Mouse (Mus musculus): Measurements from ENCODE around the gene Polrmt.

Polrmt gene

GRCm38 (mm10) chr10:79712499-79713126 lies 33.8 kb downstream of the Polrmt start:
- in situ Hi-C loops (cut with MboI, MseI): loop anchor here in 1 of 2 experiments (25.0 kb wide), 1 partner anchor 1725 kb away; the partner anchor contains the start of gene 1810043G02Rik

DNA sequence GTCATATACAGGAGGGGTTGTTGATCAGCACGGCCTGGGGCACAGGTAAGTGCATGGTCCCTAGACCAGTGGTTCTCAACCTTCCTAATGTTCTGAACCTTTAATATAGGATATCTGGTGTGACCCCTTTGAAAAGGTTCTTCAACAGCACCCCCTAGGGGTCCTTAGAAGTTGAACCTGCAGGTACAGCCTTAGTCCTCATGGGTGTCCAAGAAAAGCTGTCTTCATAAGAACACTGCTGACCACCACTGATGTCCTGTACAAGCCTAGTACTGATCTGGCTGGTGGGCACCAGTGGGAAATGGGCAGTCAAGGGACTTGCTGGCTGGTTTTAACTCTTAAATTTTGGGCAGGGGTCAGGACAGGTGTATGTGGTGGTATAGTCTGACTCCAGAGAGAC lies 34.4 kb downstream of the Polrmt start:
- in situ Hi-C loops (cut with MboI, MseI): loop anchor here in 1 of 2 experiments (25.0 kb wide), 1 partner anchor 1725 kb away; the partner anchor contains the start of gene 1810043G02Rik

DNA sequence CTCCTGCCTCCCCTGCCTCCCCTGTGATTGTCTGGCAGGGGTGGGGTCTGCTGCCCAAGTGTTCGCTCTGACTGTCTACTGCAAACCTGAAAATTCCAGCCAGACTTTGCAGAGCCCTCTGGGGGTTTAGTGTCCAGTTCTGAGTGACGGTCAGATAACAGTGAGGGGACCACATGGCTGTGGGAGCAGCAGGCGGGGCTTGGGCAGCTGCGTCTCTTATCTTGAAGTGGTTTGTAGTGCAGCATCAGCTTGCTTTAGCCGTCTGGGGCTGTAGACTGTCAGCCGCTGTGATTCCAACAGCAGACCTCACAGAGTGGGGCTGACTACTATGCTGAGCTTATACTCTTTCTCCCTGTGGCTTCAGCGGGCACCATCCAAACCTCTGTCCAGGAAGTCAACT lies 37.1 kb downstream of the Polrmt start:
- in situ Hi-C loops (cut with MboI, MseI): loop anchor here in 1 of 2 experiments (25.0 kb wide), 1 partner anchor 1722 kb away; the partner anchor contains the start of gene 1810043G02Rik

DNA sequence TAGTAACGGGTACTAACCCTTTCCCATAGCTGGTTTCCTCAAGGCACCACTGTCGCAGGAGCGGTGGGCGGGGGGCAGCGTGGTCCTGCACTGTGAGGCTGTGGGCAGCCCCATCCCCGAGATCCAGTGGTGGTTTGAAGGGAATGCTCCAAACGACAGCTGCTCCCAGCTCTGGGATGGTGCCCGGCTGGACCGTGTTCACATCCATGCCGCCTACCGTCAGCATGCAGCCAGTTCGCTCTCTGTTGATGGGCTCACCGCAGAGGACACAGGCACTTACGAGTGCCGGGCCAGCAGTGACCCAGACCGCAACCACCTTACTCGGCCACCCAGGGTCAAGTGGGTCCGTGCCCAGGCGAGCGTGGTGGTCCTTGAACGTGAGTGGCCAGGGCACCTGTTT lies 37.7 kb downstream of the Polrmt start:
- in situ Hi-C loops (cut with MboI, MseI): loop anchor here in 1 of 2 experiments (25.0 kb wide), 1 partner anchor 1721 kb away; the partner anchor contains the start of gene 1810043G02Rik

- in situ Hi-C loops (cut with MboI, MseI): loop anchor here in 1 of 2 experiments (25.0 kb wide), 1 partner anchor 1720 kb away; the partner anchor contains the start of gene 1810043G02Rik
Observed at GRCm38 (mm10) chr10:79707759-79708158, 38.6 kb downstream of the Polrmt start.

- in situ Hi-C loops (cut with MboI, MseI): loop anchor here in 1 of 2 experiments (25.0 kb wide), 1 partner anchor 1720 kb away; the partner anchor contains the start of gene 1810043G02Rik
Observed at GRCm38 (mm10) chr10:79707162-79707561, 39.2 kb downstream of the Polrmt start.

DNA sequence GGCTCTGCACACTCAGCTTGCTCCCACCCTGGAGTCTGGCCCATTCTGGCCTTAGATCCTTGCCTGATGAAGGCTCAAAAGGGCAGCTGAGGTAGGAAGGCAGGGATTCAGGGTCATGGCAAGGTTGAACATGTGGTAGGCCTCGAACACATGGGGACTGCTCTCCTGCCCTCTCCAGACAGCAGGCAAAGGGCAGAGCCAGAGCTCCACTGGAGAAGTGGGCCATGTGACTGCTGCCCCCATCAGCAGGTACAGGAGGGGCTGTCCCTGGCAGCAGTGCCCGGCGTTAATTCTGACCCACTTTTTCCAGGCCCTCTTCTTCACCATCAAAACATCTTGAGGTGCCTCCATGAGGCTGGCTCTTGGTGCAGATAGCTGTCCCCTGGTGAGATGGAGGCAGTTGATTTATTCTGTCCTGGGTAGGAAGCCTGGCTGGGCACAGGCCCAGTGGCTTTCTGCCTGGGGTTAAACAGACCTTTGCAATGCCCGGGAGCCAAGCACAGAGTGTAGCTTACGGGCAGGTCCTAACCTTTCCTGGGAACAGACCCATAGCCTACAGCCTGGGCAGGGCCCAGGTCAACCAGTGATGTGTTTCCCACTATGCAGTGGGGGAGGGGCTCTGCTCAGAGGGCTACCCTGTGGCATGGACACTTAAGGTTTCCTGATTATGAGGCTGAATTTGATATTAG lies 39.8 kb downstream of the Polrmt start:
- in situ Hi-C loops (cut with MboI, MseI): loop anchor here in 1 of 2 experiments (25.0 kb wide), 1 partner anchor 1719 kb away; the partner anchor contains the start of gene 1810043G02Rik

- in situ Hi-C loops (cut with MboI, MseI): loop anchor here in 1 of 2 experiments (25.0 kb wide), 1 partner anchor 1719 kb away; the partner anchor contains the start of gene 1810043G02Rik
Observed at GRCm38 (mm10) chr10:79705951-79706350, 40.4 kb downstream of the Polrmt start.

GRCm38 (mm10) chr10:79704970-79705360 lies 41.4 kb downstream of the Polrmt start:
- in situ Hi-C loops (cut with MboI, MseI): loop anchor here in 1 of 2 experiments (25.0 kb wide), 1 partner anchor 1718 kb away; the partner anchor contains the start of gene 1810043G02Rik

DNA sequence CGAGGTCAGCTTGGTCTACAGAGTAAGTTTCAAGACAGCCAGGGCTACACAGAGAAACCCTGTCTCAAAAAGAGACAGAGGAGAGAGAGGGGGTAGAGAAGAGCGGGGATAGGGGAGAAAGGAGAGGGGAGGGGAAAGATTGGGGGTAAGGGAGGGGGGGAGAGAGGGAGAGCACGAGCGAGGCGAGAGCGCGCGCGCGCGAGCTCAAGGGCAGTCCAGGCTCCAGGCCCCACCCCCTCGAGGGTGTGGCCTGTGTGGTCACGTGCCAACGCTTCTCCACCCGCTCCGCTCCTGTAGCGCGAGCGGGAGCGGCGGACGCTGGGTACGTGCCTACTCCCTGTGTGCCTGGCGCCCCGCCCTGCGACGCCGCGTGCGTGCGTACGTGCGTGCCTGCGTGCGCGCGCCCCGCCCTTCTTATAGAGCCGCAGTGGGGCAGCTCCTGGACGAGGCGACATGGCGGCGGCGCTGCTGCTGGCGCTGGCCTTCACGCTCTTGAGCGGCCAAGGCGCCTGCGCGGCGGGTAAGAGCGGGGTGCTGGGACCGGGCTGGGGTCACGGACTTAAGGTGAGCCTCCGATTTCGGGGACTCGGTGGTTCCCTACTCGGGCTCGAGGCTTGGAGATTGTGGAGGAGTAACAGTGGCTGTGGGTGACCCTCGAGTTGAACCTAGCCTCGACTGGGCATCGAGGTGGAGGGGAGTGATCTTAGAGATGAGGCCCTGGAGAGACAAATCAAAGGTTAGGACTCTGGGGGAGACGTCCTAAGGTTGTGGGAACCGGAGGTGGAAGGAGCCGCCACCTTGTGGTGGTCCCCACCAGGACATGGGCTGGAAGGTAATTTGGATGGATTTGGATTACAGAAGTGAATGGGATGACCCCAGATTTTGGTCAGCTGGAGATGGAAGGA lies 42.1 kb downstream of the Polrmt start, which contains the start of gene Bsg:
TSS of gene Bsg (plus strand) at position 427 of the 905 bp plus-strand sequence.
- in situ Hi-C loops (cut with MboI, MseI): loop anchor here in 1 of 2 experiments (25.0 kb wide), 1 partner anchor 1717 kb away; the partner anchor contains the start of gene 1810043G02Rik

DNA sequence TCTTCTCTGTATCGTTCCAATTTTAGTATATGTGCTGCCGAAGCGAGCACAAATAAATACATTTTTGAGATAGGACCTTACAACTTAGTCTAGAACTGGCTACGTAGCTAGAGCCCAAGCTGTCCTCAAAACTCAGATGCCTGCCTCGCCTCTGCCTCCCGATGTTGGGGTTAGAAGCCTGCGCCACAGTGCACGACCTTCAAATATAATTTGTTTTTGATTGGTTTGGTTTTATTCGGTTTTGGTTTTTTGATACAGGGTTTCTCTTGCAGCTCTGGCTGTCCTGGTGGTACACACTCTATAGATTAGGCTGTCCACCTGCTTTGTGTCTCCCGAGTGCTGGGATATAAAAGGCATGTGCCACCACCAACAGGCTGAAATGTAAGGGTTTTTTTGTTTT lies 42.8 kb downstream of the Polrmt start:
- in situ Hi-C loops (cut with MboI, MseI): loop anchor here in 1 of 2 experiments (25.0 kb wide), 1 partner anchor 1716 kb away; the partner anchor contains the start of gene 1810043G02Rik

DNA sequence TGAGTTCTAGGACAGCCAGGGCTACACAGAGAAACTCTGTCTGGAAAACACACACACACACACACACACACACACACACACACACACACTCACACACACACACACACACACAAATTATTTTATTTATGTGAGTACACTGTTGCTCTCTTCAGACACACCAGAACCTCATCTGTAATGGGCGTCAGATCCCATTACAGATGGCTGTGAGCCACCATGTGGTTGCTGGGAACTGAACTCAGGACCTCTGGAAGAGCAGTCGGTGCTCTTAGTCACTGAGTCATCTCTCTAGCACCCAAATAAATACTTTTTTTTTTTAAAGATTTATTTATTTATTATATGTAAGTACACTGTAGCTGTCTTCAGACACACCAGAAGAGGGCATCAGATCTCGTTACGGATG lies 43.4 kb downstream of the Polrmt start:
- in situ Hi-C loops (cut with MboI, MseI): loop anchor here in 1 of 2 experiments (25.0 kb wide), 1 partner anchor 1716 kb away; the partner anchor contains the start of gene 1810043G02Rik

GRCm38 (mm10) chr10:79701443-79702129 lies 44.8 kb downstream of the Polrmt start:
- in situ Hi-C loops (cut with MboI, MseI): loop anchor here in 1 of 2 experiments (25.0 kb wide), 1 partner anchor 1714 kb away; the partner anchor contains the start of gene 1810043G02Rik

- in situ Hi-C loops (cut with MboI, MseI): loop anchor here in 1 of 2 experiments (25.0 kb wide), 1 partner anchor 1713 kb away; the partner anchor contains the start of gene 1810043G02Rik
Observed at GRCm38 (mm10) chr10:79700676-79701075, 45.7 kb downstream of the Polrmt start.

DNA sequence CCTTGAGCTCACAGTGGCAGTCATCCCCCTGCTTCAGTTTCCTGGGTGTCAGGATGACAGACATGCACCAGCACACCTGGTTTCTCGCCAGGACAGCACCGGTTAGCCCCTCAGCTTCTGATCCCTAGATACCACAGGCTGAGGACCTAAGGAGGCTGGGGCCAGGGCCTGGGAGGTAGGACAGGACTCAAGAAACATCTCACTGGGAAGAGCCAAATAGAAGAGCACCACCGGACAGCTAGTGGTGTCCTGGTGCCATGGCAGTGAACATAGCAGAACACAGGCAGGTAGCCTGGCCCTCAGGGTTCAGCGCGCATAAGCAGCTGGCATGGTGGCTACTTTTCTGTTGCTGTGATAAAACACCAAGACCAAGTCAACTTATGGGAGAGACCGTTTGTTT lies 47.9 kb downstream of the Polrmt start:
- in situ Hi-C loops (cut with MboI, MseI): loop anchor here in 1 of 2 experiments (5.0 kb wide), 1 partner anchor 79 kb away; the partner anchor contains the start of gene Fstl3

DNA sequence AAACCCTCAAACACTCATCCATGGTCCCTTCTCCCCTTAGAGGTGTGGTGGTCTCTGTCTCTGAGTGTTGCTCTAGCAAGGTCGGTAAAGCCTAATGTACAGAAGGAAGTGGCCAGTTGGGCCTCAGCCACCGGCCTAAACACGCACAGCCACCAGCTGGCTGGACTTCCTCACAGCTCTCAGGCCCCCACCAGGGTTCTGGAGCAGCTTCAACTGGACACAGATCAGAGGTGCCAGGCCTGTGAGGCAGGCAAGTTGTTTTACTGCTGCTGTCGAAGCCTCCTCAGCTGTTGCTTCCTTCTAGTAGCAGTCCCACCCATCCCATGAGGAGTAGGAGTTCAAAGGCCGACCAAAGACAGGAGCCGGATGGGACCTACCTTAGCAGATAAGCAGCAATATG lies 48.5 kb downstream of the Polrmt start:
- in situ Hi-C loops (cut with MboI, MseI): loop anchor here in 1 of 2 experiments (5.0 kb wide), 1 partner anchor 79 kb away; the partner anchor contains the start of gene Fstl3

DNA sequence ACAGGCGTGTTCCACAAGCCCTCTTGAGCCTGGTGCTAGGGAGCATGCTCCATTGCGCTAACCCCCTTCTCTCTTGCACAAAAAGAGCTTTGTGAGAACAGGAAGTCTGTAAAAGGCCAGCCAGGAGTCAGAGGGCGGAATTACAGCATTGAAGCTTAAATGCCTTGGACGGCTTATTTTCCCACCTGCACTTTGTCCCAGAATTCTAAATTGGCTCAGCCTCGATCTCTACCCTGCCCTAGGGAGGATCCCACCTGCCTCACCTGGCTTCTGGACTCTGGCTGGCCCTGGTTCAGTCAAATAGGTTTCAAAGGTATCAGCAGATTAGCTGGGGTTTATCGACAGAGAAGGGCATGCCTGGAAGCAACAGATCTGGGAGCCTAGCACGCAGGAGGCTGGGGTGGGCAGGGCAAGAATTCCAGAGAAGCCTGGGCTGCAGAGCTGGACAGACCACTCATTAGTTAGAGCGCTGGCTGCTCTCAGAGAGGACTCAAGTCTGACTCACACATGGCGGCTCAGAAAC lies 50.2 kb downstream of the Polrmt start:
- in situ Hi-C loops (cut with MboI, MseI): loop anchor here in 1 of 2 experiments (5.0 kb wide), 1 partner anchor 81 kb away; the partner anchor contains the start of gene Fstl3

DNA sequence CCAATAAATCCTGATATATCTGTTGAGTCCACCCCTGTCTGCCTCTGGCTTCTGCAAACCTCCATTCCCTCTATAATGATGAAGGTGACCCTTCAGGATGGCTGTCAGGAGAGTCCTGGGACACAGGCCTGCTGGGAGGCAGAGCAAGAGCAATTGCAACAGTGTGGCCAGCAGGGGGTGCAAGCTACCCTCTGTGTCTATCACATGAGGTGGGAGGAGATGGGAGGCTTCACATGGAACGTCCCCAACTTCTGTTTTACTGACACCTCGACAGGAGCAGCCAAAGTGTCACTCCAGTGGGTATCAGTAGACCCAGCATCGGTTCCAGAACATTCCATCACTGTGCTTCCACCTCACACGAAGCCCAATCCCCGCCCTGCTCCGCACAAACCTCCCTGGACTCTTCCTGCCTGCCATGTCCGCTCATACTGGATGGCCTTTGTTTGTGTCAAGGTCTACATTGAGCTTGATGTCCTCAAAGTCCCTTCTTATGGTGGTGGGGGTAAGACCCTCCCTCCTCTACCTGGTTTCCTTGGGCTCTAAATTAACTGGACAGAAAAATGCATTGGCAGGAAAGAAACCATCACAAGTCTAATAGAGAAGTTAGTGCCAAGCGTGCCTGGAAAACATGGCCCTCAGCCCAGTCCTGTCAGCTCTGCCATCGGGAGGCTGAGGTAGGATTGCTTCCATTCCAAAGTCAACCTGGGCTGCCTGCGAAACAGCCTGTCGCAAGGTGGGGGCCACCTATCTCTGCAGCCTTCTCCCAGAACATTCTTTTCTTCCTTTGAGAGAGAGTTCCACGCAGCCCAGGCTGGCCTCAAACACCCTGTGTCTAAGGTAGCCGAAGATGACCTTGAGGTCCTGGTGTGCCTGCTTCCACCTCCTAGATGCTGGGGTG lies 50.9 kb downstream of the Polrmt start:
- in situ Hi-C loops (cut with MboI, MseI): loop anchor here in 1 of 2 experiments (5.0 kb wide), 1 partner anchor 82 kb away; the partner anchor contains the start of gene Fstl3
